18 mouse cellular contexts compared by ENCODE assay signal in genomic region chr2:150808381-150808780, GRCm38 (mm10). TPM values are rescaled to one million over a fixed set of nuclear protein-coding genes. Genes with fewer than 3 reads are reported as not detected.
DNase-seq lines count a peak whose midpoint lies in the region; ATAC-seq and TF ChIP-seq lines count a peak whose summit lies in the region.
"Had no signal": no experiment of that assay in that cellular context is flagged by ENCODE, and none has a peak within 500 bp of the region (broad histone marks: within the 10 kb centered on the region; RNA-seq: fewer than 3 reads in every experiment).

No protein-coding gene starts in this region.

- H3K9ac ChIP-seq in forebrain, embryonic 11.5 days (ENCODE audit: low read length) = no peak overlapping the region
- H3K9ac ChIP-seq in forebrain, embryonic 12.5 days = no peak overlapping the region
- H3K9ac ChIP-seq in hindbrain, postnatal 0 days (replicated peaks; ENCODE audit: low read length) = no peak overlapping the region
- H3K9ac ChIP-seq: liver, embryonic 13.5 days; lung, embryonic 15.5 days; neural tube, embryonic 12.5 days had no signal

- 0 out of 2 replicates have a peak, but pooled peaks have one; percentile 11 for ATAC-seq in forebrain, embryonic 11.5 days (replicated peaks; ENCODE audit: low FRiP score)
- ATAC-seq in forebrain, embryonic 12.5 days (ENCODE audit: low FRiP score) = no peak
- ATAC-seq in hindbrain, postnatal 0 days = peak; percentile 91

- TF ChIP-seq CTCF in brain, embryonic 14.5 days (IDR thresholded peaks at IDR 0.05; ENCODE audit: borderline replicate concordance, extremely low read depth, insufficient read depth, insufficient read length) = no peak
- no peak for TF ChIP-seq CTCF in hindbrain, postnatal 0 days (IDR thresholded peaks at IDR 0.05; ENCODE audit: low read depth)

- H3K4me3 ChIP-seq in forebrain, embryonic 11.5 days (ENCODE audit: low read depth, low read length) = no peak overlapping the region
- H3K4me3 ChIP-seq in forebrain, embryonic 12.5 days (replicated peaks) = no peak overlapping the region
- no peak overlapping the region for H3K4me3 ChIP-seq in hindbrain, postnatal 0 days (ENCODE audit: low read length)
- H3K4me3 ChIP-seq: liver, embryonic 13.5 days; lung, embryonic 15.5 days; neural tube, embryonic 12.5 days had no signal

- H3K27ac ChIP-seq in forebrain, embryonic 11.5 days (ENCODE audit: low read depth, low read length) = no peak overlapping the region
- H3K27ac ChIP-seq in forebrain, embryonic 12.5 days = no peak overlapping the region
- peak overlapping the region; percentile 69 for H3K27ac ChIP-seq in hindbrain, postnatal 0 days
- H3K27ac ChIP-seq: liver, embryonic 13.5 days; lung, embryonic 15.5 days; macrophage; neural tube, embryonic 12.5 days had no signal

- H3K36me3 ChIP-seq in forebrain, embryonic 11.5 days (ENCODE audit: control insufficient read depth, insufficient read depth, low read length) = no peaks in the 10 kb centered on the region; the same call in 1 of the 2 replicates
- peaks cover 77% of the 10 kb centered on the region for H3K36me3 ChIP-seq in forebrain, embryonic 12.5 days (replicated peaks)
- H3K36me3 ChIP-seq in hindbrain, postnatal 0 days (ENCODE audit: insufficient read depth, low read length) = peaks cover 48% of the 10 kb centered on the region

- intact Hi-C loops in heart, postnatal 10 days (cut with DNase I) = no loop called here

- H3K4me2 ChIP-seq in forebrain, embryonic 11.5 days (ENCODE audit: low read depth, low read length, severe bottlenecking) = no peak overlapping the region
- H3K4me2 ChIP-seq in forebrain, embryonic 12.5 days = no peak overlapping the region
- H3K4me2 ChIP-seq in hindbrain, postnatal 0 days (ENCODE audit: low read depth, low read length) = no peak overlapping the region
- H3K4me2 ChIP-seq: liver, embryonic 13.5 days; lung, embryonic 15.5 days; neural tube, embryonic 12.5 days had no signal

- no peaks in the 10 kb centered on the region for H3K27me3 ChIP-seq in forebrain, embryonic 11.5 days (ENCODE audit: control insufficient read depth, insufficient read depth, low read length)
- H3K27me3 ChIP-seq in forebrain, embryonic 12.5 days = no peaks in the 10 kb centered on the region
- no peaks in the 10 kb centered on the region for H3K27me3 ChIP-seq in hindbrain, postnatal 0 days (ENCODE audit: insufficient read depth, low read length)
- H3K27me3 ChIP-seq: liver, embryonic 13.5 days; lung, embryonic 15.5 days; neural tube, embryonic 12.5 days had no signal

- DNase-seq in forebrain, embryonic 11.5 days (ENCODE audit: low spot score) = no peak
- DNase-seq in layer of hippocampus, postnatal 14 days (ENCODE audit: low spot score in 2 of 2) = peak; percentile 51 to 72
- DNase-seq in layer of hippocampus, adult 18-20 months (ENCODE audit: low spot score in 2 of 2) = no peak
- DNase-seq in brain, embryonic 14.5 days (ENCODE audit: low read depth) = peak; percentile 51
- DNase-seq in hindbrain, postnatal 0 days (ENCODE audit: low spot score) = peak; percentile 78
- no peak for DNase-seq in heart, adult 9 months (ENCODE audit: low spot score in 2 of 2)
- no peak for DNase-seq in heart, postnatal 10 days
- DNase-seq: cerebellum, adult 11-12 months; cerebellum, postnatal 36 days; kidney, adult 2 months; kidney, postnatal 25 days; liver, embryonic 13.5 days; right cerebral cortex, postnatal 4 days; thymus, postnatal 36 days had no signal

- 85% methylated on average over 6 of the region's 6 CpGs for WGBS in forebrain, embryonic 11.5 days
- WGBS in forebrain, embryonic 12.5 days = 78% methylated on average over 6 of the region's 6 CpGs
- 50% methylated on average over 6 of the region's 6 CpGs for WGBS in hindbrain, postnatal 0 days

- no peaks in the 10 kb centered on the region for H3K9me3 ChIP-seq in forebrain, embryonic 11.5 days (ENCODE audit: control insufficient read depth, low read length)
- H3K9me3 ChIP-seq in forebrain, embryonic 12.5 days = no peaks in the 10 kb centered on the region
- H3K9me3 ChIP-seq in hindbrain, postnatal 0 days (ENCODE audit: low read length) = no peaks in the 10 kb centered on the region
- H3K9me3 ChIP-seq: liver, embryonic 13.5 days; lung, embryonic 15.5 days; neural tube, embryonic 12.5 days had no signal

- TF ChIP-seq POLR2A in brain, embryonic 14.5 days (IDR thresholded peaks at IDR 0.05; ENCODE audit: borderline replicate concordance, extremely low read depth, insufficient read depth, insufficient read length, poor library complexity, severe bottlenecking) = no peak

- H3K4me1 ChIP-seq in forebrain, embryonic 11.5 days (replicated peaks; ENCODE audit: control insufficient read depth, insufficient read depth, low read length) = no peaks in the 10 kb centered on the region
- no peaks in the 10 kb centered on the region for H3K4me1 ChIP-seq in forebrain, embryonic 12.5 days
- no peaks in the 10 kb centered on the region for H3K4me1 ChIP-seq in hindbrain, postnatal 0 days (ENCODE audit: insufficient read depth, low read length)
- H3K4me1 ChIP-seq: lung, embryonic 15.5 days; neural tube, embryonic 12.5 days had no signal

RNA-seq across cellular contexts. Expression of gene Pygb, which starts 21.8 kb away (rescaled TPM):
- 55.6 and 59.4 TPM in 2 replicates for polyA plus RNA-seq in forebrain, embryonic 11.5 days (2014; fragmentation: Nextera tagmentation; extraction: Ambion mirVana)
- 81.6 and 86.3 TPM in 2 replicates for polyA plus RNA-seq in forebrain, embryonic 12.5 days (2016; fragmentation: Nextera tagmentation; extraction: Ambion mirVana)
- 100 to 1,000 TPM; 183 to 184 TPM for total RNA-seq in layer of hippocampus, postnatal 14 days (2021)
- 100 to 1,000 TPM; 210 to 214 TPM for total RNA-seq in layer of hippocampus, adult 18-20 months (2021)
- polyA plus RNA-seq in brain, embryonic 14.5 days (2012; rRNA removed) = 56.6 and 75.8 TPM in 2 replicates
- 302 and 317 TPM in 2 replicates for total RNA-seq in hindbrain, postnatal 0 days (2014; rRNA removed)
- 160 and 169 TPM in 2 replicates for polyA plus RNA-seq in hindbrain, postnatal 0 days (2015; fragmentation: Nextera tagmentation; extraction: Ambion mirVana)
- total RNA-seq in heart, postnatal 10 days (2021) = 100 to 1,000 TPM; 374 to 404 TPM

RNA-seq across cellular contexts. Expression of gene Entpd6, which starts 59.5 kb away (rescaled TPM):
- 27.0 and 28.8 TPM in 2 replicates for polyA plus RNA-seq in forebrain, embryonic 11.5 days (2014; fragmentation: Nextera tagmentation; extraction: Ambion mirVana)
- 29.5 and 29.6 TPM in 2 replicates for polyA plus RNA-seq in forebrain, embryonic 12.5 days (2016; fragmentation: Nextera tagmentation; extraction: Ambion mirVana)
- 10 to 100 TPM; 75.9 to 77.1 TPM for total RNA-seq in layer of hippocampus, postnatal 14 days (2021)
- total RNA-seq in layer of hippocampus, adult 18-20 months (2021) = 10 to 100 TPM; 68.1 to 69.5 TPM
- polyA plus RNA-seq in brain, embryonic 14.5 days (2012; rRNA removed) = 52.0 and 52.8 TPM in 2 replicates
- total RNA-seq in hindbrain, postnatal 0 days (2014; rRNA removed) = 91.4 and 97.1 TPM in 2 replicates
- 76.8 and 79.5 TPM in 2 replicates for polyA plus RNA-seq in hindbrain, postnatal 0 days (2015; fragmentation: Nextera tagmentation; extraction: Ambion mirVana)
- total RNA-seq in heart, postnatal 10 days (2021) = 10 to 100 TPM; 15.2 to 16.1 TPM

Comparison
In these comparisons a context has a peak if more than half of its experiments do, and no peak if none do; other contexts are left out.
1. DNase-seq: peak in layer of hippocampus, postnatal 14 days (2 of 2), brain, embryonic 14.5 days (single experiment) and hindbrain, postnatal 0 days (single experiment); none in forebrain, embryonic 11.5 days (single experiment), layer of hippocampus, adult 18-20 months (0 of 2), heart, adult 9 months (0 of 2) and heart, postnatal 10 days (0 of 2).